Comparison of ENCODE assay signal across 15 mouse cellular contexts in genomic region chrX:151197778-151198177, GRCm38 (mm10). TPM values are rescaled to one million over a fixed set of nuclear protein-coding genes. Genes with fewer than 3 reads are reported as not detected.
DNase-seq lines count a peak whose midpoint lies in the region; ATAC-seq and TF ChIP-seq lines count a peak whose summit lies in the region.
"Had no signal": no experiment of that assay in that cellular context is flagged by ENCODE, and none has a peak within 500 bp of the region (broad histone marks: within the 10 kb centered on the region; RNA-seq: fewer than 3 reads in every experiment).

Gene Wnk3, plus strand, starts transcription at chrX:151198078.

- no peak within 1 kb of the TSS for H3K4me3 ChIP-seq in forebrain, embryonic 12.5 days (replicated peaks)
- no peak within 1 kb of the TSS for H3K4me3 ChIP-seq in midbrain, embryonic 14.5 days (replicated peaks; ENCODE audit: low read depth, low read length)
- H3K4me3 ChIP-seq: embryonic facial prominence, embryonic 10.5 days; limb, embryonic 13.5 days; lung, embryonic 15.5 days had no signal

- H3K4me2 ChIP-seq in forebrain, embryonic 12.5 days: no peak within 1 kb of the TSS
- no peak within 1 kb of the TSS for H3K4me2 ChIP-seq in midbrain, embryonic 14.5 days (ENCODE audit: low read length)
- H3K4me2 ChIP-seq: limb, embryonic 13.5 days; lung, embryonic 15.5 days had no signal

- no peaks in the 10 kb centered on the region for H3K36me3 ChIP-seq in forebrain, embryonic 12.5 days (replicated peaks)
- H3K36me3 ChIP-seq in midbrain, embryonic 14.5 days (ENCODE audit: control insufficient read depth, insufficient read depth, low read length): 0 out of 2 replicates have a peak, but pooled peaks cover 9% of the 10 kb centered on the region
- H3K36me3 ChIP-seq: limb, embryonic 13.5 days; lung, embryonic 15.5 days had no signal

- ATAC-seq in forebrain, embryonic 12.5 days (ENCODE audit: low FRiP score): no peak
- no peak for ATAC-seq in midbrain, embryonic 14.5 days (ENCODE audit: low FRiP score, low TSS enrichment)
- no peak for ATAC-seq in megakaryocyte progenitor cell, adult 5-6 weeks (replicated peaks; ENCODE audit: poor library complexity)

- WGBS in forebrain, embryonic 12.5 days: 94% methylated on average over 2 of the region's 2 CpGs
- WGBS in midbrain, embryonic 14.5 days: 95% methylated on average over 2 of the region's 2 CpGs

- TF ChIP-seq POLR2A in brain, embryonic 14.5 days (IDR thresholded peaks at IDR 0.05; ENCODE audit: borderline replicate concordance, extremely low read depth, insufficient read depth, insufficient read length, poor library complexity, severe bottlenecking): no peak

- no peaks in the 10 kb centered on the region for H3K9me3 ChIP-seq in forebrain, embryonic 12.5 days
- H3K9me3 ChIP-seq in midbrain, embryonic 14.5 days (ENCODE audit: control insufficient read depth, low read length): no peaks in the 10 kb centered on the region
- H3K9me3 ChIP-seq: embryonic facial prominence, embryonic 10.5 days; limb, embryonic 13.5 days; lung, embryonic 15.5 days had no signal

- TF ChIP-seq CTCF in brain, embryonic 14.5 days (IDR thresholded peaks at IDR 0.05; ENCODE audit: borderline replicate concordance, extremely low read depth, insufficient read depth, insufficient read length): no peak

- no peaks in the 10 kb centered on the region for H3K27me3 ChIP-seq in forebrain, embryonic 12.5 days
- no peaks in the 10 kb centered on the region for H3K27me3 ChIP-seq in midbrain, embryonic 14.5 days (ENCODE audit: control insufficient read depth, insufficient read depth, low read length)
- H3K27me3 ChIP-seq: limb, embryonic 13.5 days; lung, embryonic 15.5 days had no signal

- no peak within 1 kb of the TSS for H3K27ac ChIP-seq in forebrain, embryonic 12.5 days
- H3K27ac ChIP-seq in midbrain, embryonic 14.5 days (replicated peaks; ENCODE audit: low read depth, low read length): no peak within 1 kb of the TSS
- H3K27ac ChIP-seq: embryonic facial prominence, embryonic 10.5 days; limb, embryonic 13.5 days; lung, embryonic 15.5 days had no signal

- H3K4me1 ChIP-seq in forebrain, embryonic 12.5 days: no peaks in the 10 kb centered on the region
- no peaks in the 10 kb centered on the region for H3K4me1 ChIP-seq in midbrain, embryonic 14.5 days (ENCODE audit: control insufficient read depth, insufficient read depth, low read length)
- H3K4me1 ChIP-seq: embryonic facial prominence, embryonic 10.5 days; limb, embryonic 13.5 days; lung, embryonic 15.5 days had no signal

- DNase-seq in brain, embryonic 14.5 days (ENCODE audit: low read depth): no peak
- no peak for DNase-seq in layer of hippocampus, postnatal 10 days (ENCODE audit: low spot score in 2 of 2)
- DNase-seq in midbrain, embryonic 14.5 days: no peak
- DNase-seq in urinary bladder, adult 2 months (ENCODE audit: low spot score): no peak
- no peak for DNase-seq in testis, postnatal 10 days (ENCODE audit: low spot score)
- DNase-seq: cerebellum, adult 9-10 months; heart, adult 11 months; heart, postnatal 36 days; kidney, adult 2 months; spleen, adult 18-20 months had no signal

- H3K9ac ChIP-seq in forebrain, embryonic 12.5 days: no peak within 1 kb of the TSS
- no peak within 1 kb of the TSS for H3K9ac ChIP-seq in midbrain, embryonic 14.5 days (replicated peaks; ENCODE audit: low read length)
- H3K9ac ChIP-seq: limb, embryonic 13.5 days; lung, embryonic 15.5 days had no signal

RNA-seq across cellular contexts. Expression of gene Wnk3, which starts in this region (rescaled TPM):
- 17.1 and 24.6 TPM in 2 replicates for polyA plus RNA-seq in brain, embryonic 14.5 days (2012; rRNA removed)
- 17.0 and 20.1 TPM in 2 replicates for polyA plus RNA-seq in forebrain, embryonic 12.5 days (2016; fragmentation: Nextera tagmentation; extraction: Ambion mirVana)
- 10 to 100 TPM; 34.8 to 35.2 TPM for total RNA-seq in layer of hippocampus, postnatal 10 days (2021)
- polyA plus RNA-seq in midbrain, embryonic 14.5 days (2014; fragmentation: Nextera tagmentation; extraction: Ambion mirVana): 33.5 and 36.8 TPM in 2 replicates
- 0.12 TPM in 1 of 2 replicates, not detected in the other for total RNA-seq in megakaryocyte progenitor cell, adult 5-6 weeks (2015)
- total RNA-seq in megakaryocyte progenitor cell, adult 5-6 weeks (2017): 0.07 TPM in 1 of 2 replicates, not detected in the other
- polyA plus RNA-seq in urinary bladder, adult 2 months (2012; rRNA removed): 0.50 and 0.57 TPM in 2 replicates

Comparison
In these comparisons a context has a peak if more than half of its experiments do, and no peak if none do; other contexts are left out.
1. RNA of gene Wnk3 (total RNA-seq): 34.8 to 35.2 TPM in layer of hippocampus, postnatal 10 days; 0.07 to 0.12 TPM in megakaryocyte progenitor cell, adult 5-6 weeks; every median in the first group is over 10 times any median in the second.
2. RNA of gene Wnk3 (polyA plus RNA-seq): 33.5 to 36.8 TPM in midbrain, embryonic 14.5 days, 17.1 to 24.6 TPM in brain, embryonic 14.5 days and 17.0 to 20.1 TPM in forebrain, embryonic 12.5 days; 0.50 to 0.57 TPM in urinary bladder, adult 2 months; every median in the first group is over 10 times any median in the second.